Mouse (Mus musculus) kidney, embryonic 14.5 days (tissue): ENCODE measurements at regions not wholly inside any gene's neighbourhood (a gene's known extent, or its start where the extent isn't known, plus 50 kb on each side); places are given as distances from the start of the nearest gene placed in this dataset.

Experiments
- ATAC-seq: fragments of 200-750 bp; cut with Nextera tagmentation; 2 replicates; pipeline ENCODE4 v1.8.0; 2017; ENCODE audit warnings: moderate number of reproducible peaks, mild to moderate bottlenecking, moderate TSS enrichment, moderate library complexity; ENCODE audit not compliant: low FRiP score, low TSS enrichment
- H3K27ac ChIP-seq: fragments of 300-500 bp; sonication (generic); 2 replicates; pipeline ENCODE4 v1.5.1; 2014; ENCODE audit warnings: low read depth, mild to moderate bottlenecking, low read length, moderate library complexity, mixed read lengths
- H3K27me3 ChIP-seq: fragments of 300-500 bp; sonication (generic); 2 replicates; pipeline ENCODE4 v1.6.1; 2014; ENCODE audit warnings: mild to moderate bottlenecking, low read length; ENCODE audit not compliant: control insufficient read depth, insufficient read depth
- H3K36me3 ChIP-seq: fragments of 300-500 bp; sonication (generic); 2 replicates; pipeline ENCODE4 v1.6.1; 2014; ENCODE audit warnings: low read length, mixed read lengths; ENCODE audit not compliant: control insufficient read depth, insufficient read depth
- H3K4me1 ChIP-seq: fragments of 300-500 bp; sonication (generic); 2 replicates; pipeline ENCODE4 v1.6.1; 2014; ENCODE audit warnings: low read length, mixed read lengths; ENCODE audit not compliant: control insufficient read depth, insufficient read depth
- H3K4me2 ChIP-seq: fragments of 300-500 bp; sonication (generic); replicated peaks from 2 replicates; pipeline ENCODE4 v1.6.1; 2014; ENCODE audit warnings: low read depth, mild to moderate bottlenecking, low read length
- H3K4me3 ChIP-seq: fragments of 300-500 bp; sonication (generic); 2 replicates; pipeline ENCODE4 v1.5.1; 2014; ENCODE audit warnings: mild to moderate bottlenecking, low read length
- H3K9ac ChIP-seq: fragments of 300-500 bp; sonication (generic); 2 replicates; pipeline ENCODE4 v1.6.1; 2014; ENCODE audit warnings: low read depth, mild to moderate bottlenecking, low read length, moderate library complexity
- H3K9me3 ChIP-seq: fragments of 300-500 bp; sonication (generic); 2 replicates; pipeline ENCODE4 v1.6.1; 2016; ENCODE audit warnings: low read length; ENCODE audit not compliant: control insufficient read depth
- WGBS: fragments of 180-500 bp; shearing (Covaris S2); extraction: QIAGEN DNeasy Blood & Tissue Kit; methylation state at CpG from one replicate; pipeline ENCODE4 v1.1.7; 2014; 5-methylcytosine and 5-hydroxymethylcytosine counted together

- Histone ChIP-seq H3K27me3 (no peaks in the 10 kb centered on the region), H3K27ac (no peak overlapping the region), H3K4me2 (no peak overlapping the region), H3K9ac (no peak overlapping the region), H3K4me3 (no peak overlapping the region), H3K9me3 (no peaks in the 10 kb centered on the region), H3K4me1 (no peaks in the 10 kb centered on the region), H3K36me3 (no peaks in the 10 kb centered on the region)
- 49% methylated on average over 3 of the region's 3 CpGs for WGBS
- ATAC-seq: no peak
These were observed 272.1 kb upstream of the Adgrl2 start for GRCm38 (mm10) chr3:149262332-149262970.

GRCm38 (mm10) chr3:149261764-149262163 lies 271.4 kb upstream of the Adgrl2 start:
- Histone ChIP-seq H3K9ac (no peak overlapping the region), H3K27ac (no peak overlapping the region), H3K36me3 (no peaks in the 10 kb centered on the region), H3K4me1 (no peaks in the 10 kb centered on the region; the same call in 1 of the 2 replicates), H3K4me3 (no peak overlapping the region), H3K9me3 (no peaks in the 10 kb centered on the region), H3K4me2 (no peak overlapping the region), H3K27me3 (no peaks in the 10 kb centered on the region)
- 95% methylated on average over 6 of the region's 6 CpGs for WGBS
- ATAC-seq: no peak

GRCm38 (mm10) chr3:149258826-149259225 lies 268.5 kb upstream of the Adgrl2 start:
- H3K27ac ChIP-seq: no peak overlapping the region
- no peak overlapping the region for H3K4me2 ChIP-seq
- 91% methylated on average over 6 of the region's 6 CpGs for WGBS

GRCm38 (mm10) chr3:149256891-149257290 lies 266.5 kb upstream of the Adgrl2 start:
- peak; percentile 45; the same call in 1 of the 2 replicates for ATAC-seq
- Histone ChIP-seq H3K9ac (no peak overlapping the region), H3K4me1 (peaks cover 5% of the 10 kb centered on the region; the same call in 1 of the 2 replicates), H3K27me3 (no peaks in the 10 kb centered on the region), H3K36me3 (no peaks in the 10 kb centered on the region), H3K4me2 (no peak overlapping the region), H3K27ac (no peak overlapping the region), H3K9me3 (no peaks in the 10 kb centered on the region), H3K4me3 (no peak overlapping the region)
- 29% methylated on average over 9 of the region's 9 CpGs for WGBS

More at GRCm38 (mm10) chr3:149258826-149259225, 268.5 kb upstream of the Adgrl2 start:
- H3K9me3 ChIP-seq: no peaks in the 10 kb centered on the region
- H3K36me3 ChIP-seq: no peaks in the 10 kb centered on the region
- H3K9ac ChIP-seq: no peak overlapping the region
- no peak for ATAC-seq
- H3K4me3 ChIP-seq: no peak overlapping the region
- peaks cover 5% of the 10 kb centered on the region; the same call in 1 of the 2 replicates for H3K4me1 ChIP-seq
- H3K27me3 ChIP-seq: no peaks in the 10 kb centered on the region

GRCm38 (mm10) chr3:149253080-149253479 lies 262.7 kb upstream of the Adgrl2 start:
- Histone ChIP-seq H3K9ac (no peak overlapping the region), H3K4me3 (no peak overlapping the region), H3K4me2 (no peak overlapping the region), H3K4me1 (peaks cover 5% of the 10 kb centered on the region; the same call in 1 of the 2 replicates), H3K36me3 (no peaks in the 10 kb centered on the region), H3K9me3 (no peaks in the 10 kb centered on the region), H3K27me3 (no peaks in the 10 kb centered on the region; the same call in 1 of the 2 replicates), H3K27ac (no peak overlapping the region)
- 87% methylated on average over 6 of the region's 6 CpGs for WGBS
- no peak for ATAC-seq

GRCm38 (mm10) chr3:149252144-149252543 lies 261.8 kb upstream of the Adgrl2 start:
- no peaks in the 10 kb centered on the region for H3K36me3 ChIP-seq
- no peak overlapping the region for H3K27ac ChIP-seq
- no peak overlapping the region for H3K9ac ChIP-seq
- no peak overlapping the region for H3K4me3 ChIP-seq
- no peaks in the 10 kb centered on the region for H3K9me3 ChIP-seq
- no peak overlapping the region for H3K4me2 ChIP-seq
- WGBS: 53% methylated on average over 6 of the region's 6 CpGs
- no peaks in the 10 kb centered on the region; the same call in 1 of the 2 replicates for H3K27me3 ChIP-seq
- no peak for ATAC-seq
- H3K4me1 ChIP-seq: peaks cover 5% of the 10 kb centered on the region; the same call in 1 of the 2 replicates

- no peak overlapping the region for H3K4me2 ChIP-seq
- WGBS: 60% methylated on average over 6 of the region's 6 CpGs
- ATAC-seq: no peak
- H3K9me3 ChIP-seq: no peaks in the 10 kb centered on the region
- H3K4me1 ChIP-seq: no peaks in the 10 kb centered on the region
- H3K27ac ChIP-seq: no peak overlapping the region
- H3K27me3 ChIP-seq: no peaks in the 10 kb centered on the region; the same call in 1 of the 2 replicates
- no peak overlapping the region for H3K9ac ChIP-seq
- no peak overlapping the region for H3K4me3 ChIP-seq
- H3K36me3 ChIP-seq: no peaks in the 10 kb centered on the region
These were observed 257.3 kb upstream of the Adgrl2 start for GRCm38 (mm10) chr3:149247626-149247987.

- no peaks in the 10 kb centered on the region; the same call in 1 of the 2 replicates for H3K27me3 ChIP-seq
- H3K9ac ChIP-seq: no peak overlapping the region
- H3K4me3 ChIP-seq: no peak overlapping the region
- H3K27ac ChIP-seq: no peak overlapping the region
- ATAC-seq: no peak
- no peaks in the 10 kb centered on the region for H3K4me1 ChIP-seq
- no peak overlapping the region for H3K4me2 ChIP-seq
- H3K9me3 ChIP-seq: no peaks in the 10 kb centered on the region
- 54% methylated on average over 10 of the region's 10 CpGs for WGBS
- H3K36me3 ChIP-seq: no peaks in the 10 kb centered on the region
These were observed 256.7 kb upstream of the Adgrl2 start for GRCm38 (mm10) chr3:149246935-149247625.

GRCm38 (mm10) chr3:149239664-149240063 lies 249.3 kb upstream of the Adgrl2 start:
- no peaks in the 10 kb centered on the region for H3K36me3 ChIP-seq
- no peak overlapping the region for H3K4me3 ChIP-seq
- no peak overlapping the region for H3K27ac ChIP-seq
- WGBS: 94% methylated on average over 3 of the region's 3 CpGs
- H3K27me3 ChIP-seq: no peaks in the 10 kb centered on the region
- no peaks in the 10 kb centered on the region for H3K4me1 ChIP-seq
- ATAC-seq: no peak
- no peak overlapping the region for H3K4me2 ChIP-seq
- no peaks in the 10 kb centered on the region for H3K9me3 ChIP-seq
- no peak overlapping the region for H3K9ac ChIP-seq
